Mouse (Mus musculus) embryonic fibroblast, embryonic 13.5 days (primary cell): ENCODE measurements around the gene Kcnk5.

Experiments used
- CTCF ChIP-seq: IDR thresholded peaks from 2 replicates; pipeline ENCODE4 v1.5.1; 2011; ENCODE audit warnings: mild to moderate bottlenecking, control low read depth, low read length, moderate library complexity, borderline replicate concordance; ENCODE audit not compliant: insufficient read depth
- POLR2A ChIP-seq: IDR thresholded peaks from 2 replicates; pipeline ENCODE4 v1.6.1; 2011; ENCODE audit warnings: low read depth, mild to moderate bottlenecking, control low read depth, low read length, moderate library complexity

DNA sequence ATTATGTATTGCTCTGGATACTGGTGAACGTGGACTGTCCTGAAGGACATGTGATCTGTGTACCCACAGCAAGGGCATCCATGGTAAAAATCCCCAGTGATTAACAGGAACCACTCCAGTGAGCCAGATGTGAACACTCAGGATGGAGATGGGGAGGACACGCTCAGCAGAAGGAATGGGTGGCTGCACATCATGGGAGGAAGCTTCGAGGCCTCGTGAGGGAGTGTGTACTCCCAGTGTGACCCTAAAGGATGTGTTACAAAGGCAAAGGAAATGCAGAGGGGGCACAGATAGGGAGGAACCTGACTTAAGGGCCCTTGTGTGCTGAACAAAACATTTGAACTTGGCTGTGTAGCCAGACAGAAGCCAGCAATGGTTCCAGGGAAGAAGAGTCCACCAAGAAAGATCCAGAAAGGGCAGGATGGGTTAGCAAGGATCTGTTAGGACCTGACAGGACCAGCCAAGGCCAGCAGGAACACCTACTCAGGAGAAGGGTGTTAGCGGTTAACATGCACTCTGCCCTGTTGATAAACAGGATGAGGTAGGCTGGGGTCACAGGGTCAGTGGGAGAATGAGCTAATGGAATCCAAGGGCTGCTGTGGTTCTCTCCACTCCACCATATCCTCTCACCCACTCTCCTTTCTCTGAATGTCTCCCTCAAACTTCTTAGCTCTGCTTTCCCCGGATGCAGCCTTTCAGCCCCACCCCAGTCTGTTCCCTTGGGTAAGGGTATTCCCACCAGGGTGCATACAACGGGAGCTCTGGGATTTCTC, 68.2 kb downstream of the Kcnk5 start:
- TF ChIP-seq CTCF (no peak), POLR2A (no peak)
